Mouse (Mus musculus): Measurements from ENCODE around the gene Nacc1. TPM values are rescaled to one million over a fixed set of nuclear protein-coding genes. Genes with fewer than 3 reads are reported as not detected.

Nacc1 gene
- 29.8 and 33.8 TPM in 2 replicates for polyA plus RNA-seq (2014; fragmentation: Nextera tagmentation; extraction: Ambion mirVana)

DNA sequence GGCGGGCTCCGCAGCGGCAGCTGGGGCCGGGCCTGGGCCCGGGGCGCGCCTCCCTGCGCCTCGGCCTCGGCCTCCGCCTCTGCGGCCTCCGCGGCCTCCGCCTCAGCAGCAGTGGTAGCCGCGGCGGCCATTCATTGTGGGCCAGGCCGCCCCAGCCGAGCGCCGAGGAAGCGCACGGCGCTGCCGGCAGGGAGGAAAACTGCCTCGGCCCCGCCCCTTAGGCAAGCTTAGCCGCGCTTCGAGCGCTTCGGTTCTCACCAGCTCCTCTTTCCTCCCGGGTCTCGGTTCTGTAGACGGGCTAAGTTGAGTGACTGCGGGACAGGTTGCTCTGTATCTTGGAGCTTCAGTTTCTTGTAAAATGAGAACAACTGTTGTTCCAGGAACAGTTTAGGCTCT lies at the start of gene Nacc1:
TSS of gene Nacc1 (minus strand) at position 158 of the 396 bp plus-strand sequence.
- H3K4me1 ChIP-seq (ENCODE audit: insufficient read depth), result peaks cover 11% of the 10 kb centered on the region
- 0 out of 2 replicates have a peak, but pooled peaks have one; percentile 12 for TF ChIP-seq CTCF (IDR thresholded peaks at IDR 0.05; ENCODE audit: low read depth)

DNA sequence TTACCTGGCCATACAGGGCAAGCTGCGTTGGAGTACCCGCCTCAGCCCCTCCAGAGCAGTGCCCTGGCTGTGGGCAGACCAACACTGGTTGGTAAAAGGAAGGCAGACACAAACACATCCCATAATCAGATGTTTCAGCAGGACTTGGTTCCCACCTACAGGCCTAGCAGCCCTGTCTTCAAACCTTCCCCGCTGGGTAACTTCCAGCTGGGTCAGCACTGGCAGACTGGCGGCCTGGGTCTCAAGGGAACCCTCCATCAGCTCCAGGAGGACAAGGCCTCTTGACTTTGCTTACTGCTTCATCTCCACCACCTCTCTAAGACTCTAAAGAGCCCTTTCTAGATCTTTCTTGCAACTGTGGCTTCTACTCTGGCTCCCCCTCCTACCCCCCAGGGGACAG lies 48.9 kb upstream of the Nacc1 start:
- Histone ChIP-seq H3K4me1 (ENCODE audit: insufficient read depth) (peaks cover 63% of the 10 kb centered on the region), H3K4me2 (no peak overlapping the region), H3K4me3 (ENCODE audit: low read depth, low read length) (no peak overlapping the region), H3K36me3 (ENCODE audit: insufficient read depth) (0 out of 2 replicates have a peak, but pooled peaks cover 10% of the 10 kb centered on the region), H3K9ac (no peak overlapping the region), H3K9me3 (ENCODE audit: low read depth, low read length) (no peaks in the 10 kb centered on the region), H3K27ac (ENCODE audit: low read depth) (no peak overlapping the region), H3K27me3 (ENCODE audit: insufficient read depth, low read length) (no peaks in the 10 kb centered on the region)
- ATAC-seq (ENCODE audit: insufficient read depth) (no peak), DNase-seq (no peak)
- no peak for TF ChIP-seq CTCF (IDR thresholded peaks at IDR 0.05; ENCODE audit: low read depth)
- WGBS, result 83% methylated on average over 4 of the region's 4 CpGs

More for the DNA sequence above, at the start of gene Nacc1:
- Histone ChIP-seq H3K4me3 (ENCODE audit: low read depth, low read length) (peak within 1 kb of the TSS; percentile 100), H3K9me3 (ENCODE audit: low read depth, low read length) (no peaks in the 10 kb centered on the region), H3K27me3 (ENCODE audit: insufficient read depth, low read length) (no peaks in the 10 kb centered on the region), H3K9ac (peak within 1 kb of the TSS; percentile 99), H3K36me3 (ENCODE audit: insufficient read depth) (peaks cover 28% of the 10 kb centered on the region), H3K27ac (ENCODE audit: low read depth) (peak within 1 kb of the TSS; percentile 96), H3K4me2 (peak within 1 kb of the TSS; percentile 93)
- peak; percentile 82 for ATAC-seq (ENCODE audit: insufficient read depth)
- DNase-seq, result peak; percentile 96
- WGBS, result under 1% methylated on average over 24 of the region's 37 CpGs

DNA sequence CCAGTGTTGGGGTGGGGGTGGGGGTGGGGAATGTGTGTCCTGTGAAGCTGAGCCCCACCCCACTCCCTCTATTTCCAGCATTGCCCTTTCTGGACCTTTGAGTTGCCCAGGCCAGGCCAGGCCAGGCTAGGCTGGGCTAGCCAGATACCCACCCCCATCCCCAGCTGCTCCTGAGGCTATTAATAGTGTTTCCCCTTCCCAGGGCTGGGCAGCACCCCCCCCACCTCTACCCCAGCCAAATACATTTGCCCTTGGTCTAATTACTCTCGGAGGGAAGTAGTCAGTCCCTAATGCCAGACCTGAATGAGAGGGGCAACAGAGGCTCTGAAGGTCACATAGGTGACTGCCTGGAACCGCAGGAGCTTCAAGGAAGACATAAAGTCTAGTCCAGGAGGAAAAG lies 47.9 kb upstream of the Nacc1 start:
- WGBS, result 56% methylated on average over 2 of the region's 2 CpGs
- H3K9me3 ChIP-seq (ENCODE audit: low read depth, low read length), result no peaks in the 10 kb centered on the region
- 0 out of 2 replicates have a peak, but pooled peaks cover 10% of the 10 kb centered on the region for H3K36me3 ChIP-seq (ENCODE audit: insufficient read depth)
- DNase-seq, result no peak
- no peak for TF ChIP-seq CTCF (IDR thresholded peaks at IDR 0.05; ENCODE audit: low read depth)
- H3K27me3 ChIP-seq (ENCODE audit: insufficient read depth, low read length), result no peaks in the 10 kb centered on the region
- no peak overlapping the region for H3K4me2 ChIP-seq
- peaks cover 64% of the 10 kb centered on the region for H3K4me1 ChIP-seq (ENCODE audit: insufficient read depth)
- no peak overlapping the region for H3K27ac ChIP-seq (ENCODE audit: low read depth)
- H3K9ac ChIP-seq, result no peak overlapping the region
- ATAC-seq (ENCODE audit: insufficient read depth), result no peak
- H3K4me3 ChIP-seq (ENCODE audit: low read depth, low read length), result no peak overlapping the region

DNA sequence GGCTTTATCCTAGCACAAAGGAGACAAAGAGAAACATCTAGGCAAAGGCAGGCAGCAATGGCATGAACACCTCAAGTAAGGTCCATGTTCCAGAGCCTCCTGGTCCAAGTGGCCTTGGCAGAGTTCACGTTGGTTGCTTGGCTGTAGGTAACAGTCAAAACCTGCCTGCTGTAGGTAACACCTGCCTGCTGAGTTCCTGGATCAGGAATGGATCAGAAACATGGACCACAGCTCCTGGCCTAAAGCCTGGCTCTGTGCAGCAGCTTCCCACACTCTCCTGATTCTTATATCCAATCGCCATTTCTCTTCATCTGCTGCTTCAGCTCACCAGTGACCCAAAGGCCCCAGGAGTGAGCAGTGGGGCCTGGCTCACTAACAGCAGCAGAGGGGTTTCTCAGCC lies 47.0 kb upstream of the Nacc1 start:
- no peak overlapping the region for H3K27ac ChIP-seq (ENCODE audit: low read depth)
- ATAC-seq (ENCODE audit: insufficient read depth) (no peak), DNase-seq (no peak)
- no peaks in the 10 kb centered on the region for H3K9me3 ChIP-seq (ENCODE audit: low read depth, low read length)
- WGBS, result 74% methylated on average over 2 of the region's 2 CpGs
- 0 out of 2 replicates have a peak, but pooled peaks cover 10% of the 10 kb centered on the region for H3K36me3 ChIP-seq (ENCODE audit: insufficient read depth)
- no peak overlapping the region for H3K4me3 ChIP-seq (ENCODE audit: low read depth, low read length)
- peaks cover 60% of the 10 kb centered on the region for H3K4me1 ChIP-seq (ENCODE audit: insufficient read depth)
- H3K9ac ChIP-seq, result no peak overlapping the region
- no peak overlapping the region for H3K4me2 ChIP-seq
- no peaks in the 10 kb centered on the region for H3K27me3 ChIP-seq (ENCODE audit: insufficient read depth, low read length)
- no peak for TF ChIP-seq CTCF (IDR thresholded peaks at IDR 0.05; ENCODE audit: low read depth)

- WGBS, result 88% methylated on average over 6 of the region's 6 CpGs
- no peaks in the 10 kb centered on the region for H3K27me3 ChIP-seq (ENCODE audit: insufficient read depth, low read length)
- H3K36me3 ChIP-seq (ENCODE audit: insufficient read depth), result 0 out of 2 replicates have a peak, but pooled peaks cover 10% of the 10 kb centered on the region
- no peak for DNase-seq
- TF ChIP-seq CTCF (IDR thresholded peaks at IDR 0.05; ENCODE audit: low read depth), result no peak
- H3K9me3 ChIP-seq (ENCODE audit: low read depth, low read length), result no peaks in the 10 kb centered on the region
- H3K9ac ChIP-seq, result no peak overlapping the region
- ATAC-seq (ENCODE audit: insufficient read depth), result no peak
- no peak overlapping the region for H3K27ac ChIP-seq (ENCODE audit: low read depth)
- H3K4me1 ChIP-seq (ENCODE audit: insufficient read depth), result peaks cover 54% of the 10 kb centered on the region
- H3K4me2 ChIP-seq, result no peak overlapping the region
- H3K4me3 ChIP-seq (ENCODE audit: low read depth, low read length), result no peak overlapping the region
Observed at GRCm38 (mm10) chr8:84733959-84734358, 46.3 kb upstream of the Nacc1 start.

DNA sequence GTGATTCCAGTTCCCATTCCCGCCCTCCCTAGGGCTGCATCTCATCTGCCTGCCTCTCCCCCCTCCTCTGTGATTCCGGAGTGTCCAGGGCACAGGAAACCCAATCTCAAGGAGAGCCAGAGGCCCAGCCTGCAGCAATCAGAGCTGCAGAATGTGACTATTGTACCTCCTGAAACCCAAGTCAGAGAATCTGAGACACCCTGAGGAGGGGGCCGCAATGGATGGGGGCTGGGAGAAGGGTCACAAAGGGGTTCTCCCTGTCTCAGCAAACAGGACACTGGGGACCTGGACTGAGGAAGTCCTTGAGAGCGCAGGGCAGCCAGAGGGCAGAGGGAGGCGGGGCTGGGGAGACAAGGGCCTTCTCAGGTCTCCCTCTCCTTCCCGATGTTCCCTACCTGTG lies 45.3 kb upstream of the Nacc1 start:
- H3K27ac ChIP-seq (ENCODE audit: low read depth), result peak overlapping the region; percentile 55; the same call in 1 of the 2 replicates
- H3K27me3 ChIP-seq (ENCODE audit: insufficient read depth, low read length), result no peaks in the 10 kb centered on the region
- H3K4me2 ChIP-seq, result no peak overlapping the region
- 0 out of 2 replicates have a peak, but pooled peaks cover 10% of the 10 kb centered on the region for H3K36me3 ChIP-seq (ENCODE audit: insufficient read depth)
- no peaks in the 10 kb centered on the region for H3K9me3 ChIP-seq (ENCODE audit: low read depth, low read length)
- ATAC-seq (ENCODE audit: insufficient read depth) (no peak), DNase-seq (no peak)
- H3K4me1 ChIP-seq (ENCODE audit: insufficient read depth), result peaks cover 49% of the 10 kb centered on the region
- no peak overlapping the region for H3K4me3 ChIP-seq (ENCODE audit: low read depth, low read length)
- H3K9ac ChIP-seq, result peak overlapping the region; percentile 32
- 36% methylated on average over 6 of the region's 6 CpGs for WGBS
- TF ChIP-seq CTCF (IDR thresholded peaks at IDR 0.05; ENCODE audit: low read depth), result no peak

GRCm38 (mm10) chr8:84732545-84732944 lies 44.9 kb upstream of the Nacc1 start:
- TF ChIP-seq CTCF (IDR thresholded peaks at IDR 0.05; ENCODE audit: low read depth), result no peak
- no peak for ATAC-seq (ENCODE audit: insufficient read depth)
- Histone ChIP-seq H3K9me3 (ENCODE audit: low read depth, low read length) (no peaks in the 10 kb centered on the region), H3K4me1 (ENCODE audit: insufficient read depth) (peaks cover 45% of the 10 kb centered on the region), H3K4me3 (ENCODE audit: low read depth, low read length) (no peak overlapping the region), H3K9ac (peak overlapping the region; percentile 32), H3K27me3 (ENCODE audit: insufficient read depth, low read length) (no peaks in the 10 kb centered on the region), H3K27ac (ENCODE audit: low read depth) (peak overlapping the region; percentile 55; the same call in 1 of the 2 replicates), H3K36me3 (ENCODE audit: insufficient read depth) (peaks cover 13% of the 10 kb centered on the region; the same call in 1 of the 2 replicates), H3K4me2 (no peak overlapping the region)
- DNase-seq, result no peak
- WGBS, result 45% methylated on average over 5 of the region's 5 CpGs

All from lung, embryonic 14.5 days (tissue).